Mouse (Mus musculus): ENCODE data around the gene Gm13276. TPM values are rescaled to one million over a fixed set of nuclear protein-coding genes. Genes with fewer than 3 reads are reported as not detected.
"Not testable (repeated sequence)": the region's sequence is repeated elsewhere in the genome, so short reads cannot be mapped to it uniquely, and the experiment has no call there.

Gene Gm13276
- not detected in 2 replicates for polyA plus RNA-seq (2015; fragmentation: Nextera tagmentation; extraction: Ambion mirVana)

DNA sequence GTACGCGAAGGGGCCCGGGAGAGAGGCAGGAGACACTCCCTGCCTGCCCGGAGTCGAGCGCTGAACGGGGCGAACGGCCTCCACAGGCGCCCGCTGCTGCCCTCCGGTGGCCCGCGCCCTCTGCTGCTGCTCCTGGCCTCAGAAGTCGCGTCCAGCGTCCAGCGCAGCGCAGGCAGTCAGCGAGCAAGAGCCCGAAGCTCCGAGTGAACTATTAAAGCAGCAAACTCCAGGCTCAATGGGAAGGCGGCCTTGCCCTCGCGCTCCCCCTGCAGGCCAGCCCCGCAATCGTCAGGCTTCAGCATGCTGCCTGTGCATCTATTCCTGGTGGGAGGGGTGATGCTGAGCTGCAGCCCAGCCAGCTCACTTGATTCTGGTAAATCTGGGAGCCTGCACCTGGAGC, at the start of gene Gm13276:
Gene Gm13276, plus strand, starts transcription at position 301 of the 400 bp plus-strand sequence.
- ATAC-seq (ENCODE audit: borderline replicate concordance, extremely low read depth, low FRiP score, low TSS enrichment); H3K36me3 ChIP-seq; H3K27me3 ChIP-seq; H3K4me1 ChIP-seq; H3K4me2 ChIP-seq; H3K4me3 ChIP-seq; H3K9me3 ChIP-seq; H3K27ac ChIP-seq; H3K9ac ChIP-seq: not testable (repeated sequence)
- no CpG with 5 or more reads among the region's 27 CpGs for WGBS

DNA sequence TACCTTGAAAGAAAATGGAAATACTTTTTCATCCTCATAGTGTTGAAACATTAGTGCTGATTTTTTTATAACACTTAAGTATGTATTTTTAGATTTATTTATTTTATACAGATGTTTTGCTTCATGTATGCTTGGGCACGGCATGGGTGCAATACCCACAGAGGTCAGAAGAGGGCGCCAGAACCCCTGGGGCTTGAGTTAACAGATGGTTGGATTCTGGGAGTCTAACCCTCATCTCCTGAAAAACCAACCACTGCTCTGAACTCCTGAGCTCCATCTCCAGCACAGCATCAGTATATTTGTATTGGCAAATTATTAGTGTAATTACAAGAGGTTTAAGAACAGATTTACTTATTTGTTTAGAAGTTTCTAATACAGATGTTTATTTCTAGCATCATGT, 47.0 kb upstream of the Gm13276 start:
- no peak overlapping the region for H3K27ac ChIP-seq
- H3K4me2 ChIP-seq: no peak overlapping the region
- no peaks in the 10 kb centered on the region for H3K36me3 ChIP-seq
- no peaks in the 10 kb centered on the region for H3K27me3 ChIP-seq
- no peak overlapping the region for H3K9ac ChIP-seq
- no peak overlapping the region for H3K4me3 ChIP-seq
- ATAC-seq (ENCODE audit: borderline replicate concordance, extremely low read depth, low FRiP score, low TSS enrichment): no peak
- H3K9me3 ChIP-seq: no peaks in the 10 kb centered on the region
- H3K4me1 ChIP-seq: peaks cover 9% of the 10 kb centered on the region
- WGBS: 5% methylated on average over 2 of the region's 2 CpGs

DNA sequence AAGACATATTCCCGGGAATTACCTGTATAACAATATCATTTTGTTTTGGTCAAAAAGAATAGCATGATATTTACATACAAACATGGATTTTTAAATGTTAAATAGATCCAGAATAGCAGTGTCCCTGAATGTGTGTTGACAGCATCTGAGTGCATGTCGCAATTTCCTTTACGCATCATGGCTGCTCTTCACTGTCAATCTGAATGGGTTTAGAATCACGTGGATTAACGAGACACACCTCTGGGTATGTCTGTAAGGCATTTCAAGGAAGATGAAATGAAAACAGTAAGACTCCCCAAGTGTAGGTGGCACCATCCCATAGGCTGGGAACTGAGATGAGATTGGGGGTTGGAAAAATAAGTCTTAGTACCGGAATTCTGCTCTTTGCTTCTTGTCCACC, 46.5 kb upstream of the Gm13276 start:
- H3K36me3 ChIP-seq: no peaks in the 10 kb centered on the region
- WGBS: 81% methylated on average over 6 of the region's 6 CpGs
- H3K4me2 ChIP-seq: no peak overlapping the region
- H3K9me3 ChIP-seq: no peaks in the 10 kb centered on the region
- no peak for ATAC-seq (ENCODE audit: borderline replicate concordance, extremely low read depth, low FRiP score, low TSS enrichment)
- H3K4me3 ChIP-seq: no peak overlapping the region
- no peaks in the 10 kb centered on the region for H3K27me3 ChIP-seq
- no peak overlapping the region for H3K27ac ChIP-seq
- H3K4me1 ChIP-seq: peaks cover 12% of the 10 kb centered on the region
- no peak overlapping the region for H3K9ac ChIP-seq

DNA sequence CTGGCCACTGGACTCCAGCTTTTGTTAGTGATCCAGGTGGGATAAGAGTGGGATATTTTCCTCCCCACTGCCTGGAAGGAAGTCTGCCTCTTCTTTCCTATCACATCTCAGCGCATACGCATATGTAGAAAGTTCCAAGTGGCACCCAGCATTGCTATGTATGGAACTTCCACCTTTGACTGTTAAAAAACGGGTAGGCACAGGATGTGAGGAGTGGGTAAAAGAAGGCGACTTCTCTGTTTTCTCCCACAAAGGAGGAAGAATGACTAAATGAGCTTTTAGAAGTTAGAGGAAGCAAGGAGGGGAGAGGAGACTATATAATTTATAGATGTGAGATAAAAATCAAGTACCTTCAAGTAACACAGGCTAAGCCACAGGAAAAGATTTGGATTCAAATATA, 44.1 kb upstream of the Gm13276 start:
- H3K4me3 ChIP-seq: no peak overlapping the region
- no peak for ATAC-seq (ENCODE audit: borderline replicate concordance, extremely low read depth, low FRiP score, low TSS enrichment)
- H3K9me3 ChIP-seq: no peaks in the 10 kb centered on the region
- no peak overlapping the region for H3K4me2 ChIP-seq
- no peak overlapping the region for H3K9ac ChIP-seq
- H3K4me1 ChIP-seq: peaks cover 15% of the 10 kb centered on the region
- WGBS: 83% methylated on average over 4 of the region's 4 CpGs
- no peak overlapping the region for H3K27ac ChIP-seq
- no peaks in the 10 kb centered on the region for H3K27me3 ChIP-seq
- H3K36me3 ChIP-seq: no peaks in the 10 kb centered on the region

DNA sequence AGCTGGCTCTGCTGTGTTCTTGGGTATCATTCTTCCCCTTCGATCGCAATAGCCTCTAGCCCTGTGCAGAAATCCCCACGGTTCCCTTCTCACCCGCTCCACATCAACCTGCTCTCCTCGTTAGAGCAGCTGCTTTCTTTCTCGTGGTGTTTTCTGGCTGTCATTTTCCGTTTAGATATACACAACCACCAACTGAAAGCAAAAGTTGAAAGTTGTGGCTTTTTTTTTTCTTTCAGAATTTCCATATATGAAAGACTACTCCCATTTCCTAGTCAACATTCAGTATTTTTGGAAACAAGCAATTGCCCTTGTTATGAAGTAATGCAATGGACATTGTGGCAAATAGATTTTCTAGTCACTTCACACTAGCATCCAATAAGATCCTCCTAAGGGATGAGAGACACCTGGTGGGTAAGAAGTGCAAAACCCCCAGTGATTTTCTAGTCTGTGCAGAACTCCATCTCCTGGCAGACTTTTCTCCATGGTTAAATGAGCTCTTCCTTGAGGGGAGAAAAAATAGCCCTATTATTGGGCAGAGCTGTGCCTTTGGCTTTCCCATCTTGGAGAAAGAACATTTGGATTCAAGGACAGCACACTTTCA, 42.6 kb upstream of the Gm13276 start:
- Histone ChIP-seq H3K36me3 (no peaks in the 10 kb centered on the region), H3K4me3 (no peak overlapping the region), H3K9me3 (no peaks in the 10 kb centered on the region), H3K27ac (no peak overlapping the region; the same call in 1 of the 2 replicates), H3K4me1 (peaks cover 15% of the 10 kb centered on the region), H3K9ac (no peak overlapping the region), H3K27me3 (no peaks in the 10 kb centered on the region), H3K4me2 (no peak overlapping the region)
- WGBS: 47% methylated on average over 7 of the region's 7 CpGs
- ATAC-seq (ENCODE audit: borderline replicate concordance, extremely low read depth, low FRiP score, low TSS enrichment): no peak

DNA sequence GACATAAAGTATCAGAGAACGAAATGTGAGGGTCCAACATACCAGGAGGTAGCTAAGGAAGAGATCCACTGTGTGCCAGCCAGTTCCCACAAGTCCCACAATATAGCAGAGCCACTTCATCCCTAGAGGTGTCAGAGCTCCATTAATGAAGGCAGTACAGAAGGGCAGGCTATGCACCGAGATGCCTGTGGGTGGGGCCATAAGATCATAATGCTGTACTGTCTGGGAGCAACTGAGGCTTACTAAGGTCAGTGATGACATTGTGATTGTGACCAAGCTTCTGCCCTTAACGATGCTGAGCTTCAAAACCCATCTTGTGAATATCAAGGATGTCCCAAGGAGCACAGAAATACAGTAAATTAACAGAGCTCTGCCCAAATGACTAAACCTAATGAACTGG, 41.3 kb upstream of the Gm13276 start:
- H3K27me3 ChIP-seq: no peaks in the 10 kb centered on the region
- peaks cover 15% of the 10 kb centered on the region for H3K4me1 ChIP-seq
- no peak for ATAC-seq (ENCODE audit: borderline replicate concordance, extremely low read depth, low FRiP score, low TSS enrichment)
- no peak overlapping the region for H3K4me2 ChIP-seq
- H3K4me3 ChIP-seq: no peak overlapping the region
- no peak overlapping the region for H3K27ac ChIP-seq
- H3K36me3 ChIP-seq: no peaks in the 10 kb centered on the region
- H3K9ac ChIP-seq: no peak overlapping the region
- no peaks in the 10 kb centered on the region for H3K9me3 ChIP-seq
- 69% methylated on average over 3 of the region's 3 CpGs for WGBS

DNA sequence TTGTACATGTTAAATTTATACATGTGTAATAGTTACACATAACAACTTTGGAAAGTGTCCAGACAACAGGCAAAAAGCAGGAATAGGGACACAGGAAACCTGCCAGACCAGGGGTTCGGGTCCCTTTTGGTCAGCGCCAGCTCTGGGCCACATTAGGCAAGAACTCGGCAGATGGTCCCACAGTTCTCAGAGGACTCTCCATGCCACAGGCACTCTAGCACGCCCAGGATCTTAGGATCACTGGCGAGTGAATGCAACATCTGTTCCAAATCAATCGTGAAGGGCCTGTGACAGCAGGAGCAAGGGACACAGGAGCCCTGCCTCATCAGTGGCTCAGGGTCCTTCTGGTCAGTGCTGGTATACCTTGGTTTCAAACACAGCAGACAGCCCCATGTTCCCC, 35.6 kb upstream of the Gm13276 start:
- ATAC-seq (ENCODE audit: borderline replicate concordance, extremely low read depth, low FRiP score, low TSS enrichment): no peak
- no peaks in the 10 kb centered on the region for H3K9me3 ChIP-seq
- no peak overlapping the region for H3K9ac ChIP-seq
- no peak overlapping the region for H3K4me2 ChIP-seq
- no peak overlapping the region for H3K4me3 ChIP-seq
- H3K27ac ChIP-seq: no peak overlapping the region
- H3K4me1 ChIP-seq: 0 out of 2 replicates have a peak, but pooled peaks cover 3% of the 10 kb centered on the region
- H3K27me3 ChIP-seq: no peaks in the 10 kb centered on the region
- WGBS: 51% methylated on average over 6 of the region's 6 CpGs
- H3K36me3 ChIP-seq: no peaks in the 10 kb centered on the region

DNA sequence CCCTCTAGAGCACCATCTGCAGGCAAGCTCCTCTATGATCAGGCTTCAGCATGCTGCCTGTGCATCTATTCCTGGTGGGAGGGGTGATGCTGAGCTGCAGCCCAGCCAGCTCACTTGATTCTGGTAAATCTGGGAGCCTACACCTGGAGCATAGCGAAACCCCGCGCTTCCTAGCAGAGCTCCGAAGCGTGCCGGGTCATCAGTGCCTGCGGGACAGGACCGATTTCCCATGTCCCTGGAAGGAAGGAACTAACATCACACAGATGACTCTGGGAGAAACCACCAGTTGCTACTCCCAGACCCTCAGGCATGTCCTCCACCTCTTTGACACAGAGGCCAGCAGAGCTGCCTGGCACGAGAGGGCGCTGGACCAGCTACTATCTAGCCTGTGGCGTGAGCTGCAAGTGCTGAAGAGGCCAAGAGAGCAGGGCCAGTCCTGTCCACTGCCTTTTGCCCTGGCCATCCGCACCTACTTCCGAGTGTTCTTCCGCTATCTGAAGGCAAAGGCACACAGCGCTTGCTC, 30.6 kb upstream of the Gm13276 start, which contains the start of gene Gm13271:
Gene Gm13271, plus strand, starts transcription at position 51 of the 523 bp plus-strand sequence.
- not testable (repeated sequence) for H3K36me3 ChIP-seq; H3K27me3 ChIP-seq; H3K4me2 ChIP-seq; H3K9me3 ChIP-seq; ATAC-seq (ENCODE audit: borderline replicate concordance, extremely low read depth, low FRiP score, low TSS enrichment); H3K27ac ChIP-seq; H3K4me3 ChIP-seq; H3K4me1 ChIP-seq; H3K9ac ChIP-seq
- 74% methylated on average over 15 of the region's 15 CpGs for WGBS

DNA sequence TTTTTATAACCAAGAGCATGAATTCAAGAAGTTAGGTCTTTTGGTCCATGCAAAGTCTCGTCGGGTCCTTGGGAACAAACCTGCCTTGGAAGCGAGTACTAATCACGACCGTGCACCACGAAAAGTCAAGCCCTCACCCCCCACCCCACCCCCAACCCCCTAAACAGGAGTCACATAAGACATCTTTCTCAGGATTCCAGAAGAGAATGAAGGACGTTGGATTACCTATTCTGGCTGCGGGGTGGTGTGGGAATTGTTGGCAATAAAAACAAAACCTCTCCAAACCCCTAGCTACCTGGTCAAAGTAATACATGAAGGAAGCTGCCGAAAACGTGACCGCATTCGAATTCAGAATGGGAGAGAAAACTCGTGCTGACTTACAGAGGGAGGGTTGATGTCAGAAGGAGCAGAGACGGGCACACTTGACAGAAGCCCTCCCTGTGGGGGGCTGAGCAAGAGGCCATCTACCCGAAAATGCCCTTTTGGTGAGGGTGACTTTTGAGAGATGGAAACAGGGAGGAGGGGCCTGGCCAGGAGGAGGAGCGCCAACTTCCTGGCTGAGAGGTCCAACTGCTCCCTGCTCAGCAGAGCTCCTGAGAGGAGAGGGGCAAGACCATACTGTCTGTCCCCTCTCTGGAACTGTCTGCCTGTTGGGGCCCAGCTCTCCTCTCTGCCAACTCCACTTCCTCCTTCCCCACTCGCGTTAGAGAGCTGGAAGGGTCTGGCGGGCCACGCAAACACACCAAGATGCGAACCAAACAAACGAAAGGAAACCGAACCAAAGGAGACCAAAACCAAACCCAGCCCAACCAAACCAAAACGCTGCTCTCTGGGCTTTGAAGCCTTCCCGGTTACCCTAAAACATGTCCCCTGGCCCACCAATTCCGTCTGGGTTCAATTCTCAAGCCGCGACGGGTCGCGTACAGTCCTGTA, 28.7 kb upstream of the Gm13276 start:
- not testable (repeated sequence) for H3K9me3 ChIP-seq; ATAC-seq (ENCODE audit: borderline replicate concordance, extremely low read depth, low FRiP score, low TSS enrichment); H3K27me3 ChIP-seq; H3K36me3 ChIP-seq; H3K4me1 ChIP-seq
- peak overlapping the region; percentile 60 for H3K4me3 ChIP-seq
- peak overlapping the region; percentile 74 for H3K9ac ChIP-seq
- 10% methylated on average over 28 of the region's 31 CpGs for WGBS
- H3K27ac ChIP-seq: peak overlapping the region; percentile 97
- H3K4me2 ChIP-seq: peak overlapping the region; percentile 85

DNA sequence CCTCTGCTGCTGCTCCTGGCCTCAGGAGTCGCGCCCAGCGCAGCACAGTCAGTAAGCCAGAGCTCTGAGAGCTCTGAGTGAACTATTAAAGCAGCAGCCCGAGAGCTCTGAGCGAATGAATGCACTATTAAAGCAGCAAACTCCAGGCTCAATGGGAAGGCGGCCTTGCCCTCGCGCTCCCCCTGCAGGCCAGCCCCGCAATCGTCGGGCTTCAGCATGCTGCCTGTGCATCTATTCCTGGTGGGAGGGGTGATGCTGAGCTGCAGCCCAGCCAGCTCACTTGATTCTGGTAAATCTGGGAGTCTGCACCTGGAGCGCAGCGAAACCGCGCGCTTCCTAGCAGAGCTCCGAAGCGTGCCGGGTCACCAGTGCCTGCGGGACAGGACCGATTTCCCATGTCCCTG, 27.9 kb upstream of the Gm13276 start:
- Histone ChIP-seq H3K4me3 (peak overlapping the region; percentile 60), H3K27ac (peak overlapping the region; percentile 97), H3K9ac (peak overlapping the region; percentile 74; the same call in 1 of the 2 replicates), H3K4me2 (peak overlapping the region; percentile 85)
- not testable (repeated sequence) for H3K4me1 ChIP-seq, H3K27me3 ChIP-seq, H3K36me3 ChIP-seq, H3K9me3 ChIP-seq
- peak; percentile 100 for ATAC-seq (ENCODE audit: borderline replicate concordance, extremely low read depth, low FRiP score, low TSS enrichment)
- under 1% methylated on average over 19 of the region's 21 CpGs for WGBS

DNA sequence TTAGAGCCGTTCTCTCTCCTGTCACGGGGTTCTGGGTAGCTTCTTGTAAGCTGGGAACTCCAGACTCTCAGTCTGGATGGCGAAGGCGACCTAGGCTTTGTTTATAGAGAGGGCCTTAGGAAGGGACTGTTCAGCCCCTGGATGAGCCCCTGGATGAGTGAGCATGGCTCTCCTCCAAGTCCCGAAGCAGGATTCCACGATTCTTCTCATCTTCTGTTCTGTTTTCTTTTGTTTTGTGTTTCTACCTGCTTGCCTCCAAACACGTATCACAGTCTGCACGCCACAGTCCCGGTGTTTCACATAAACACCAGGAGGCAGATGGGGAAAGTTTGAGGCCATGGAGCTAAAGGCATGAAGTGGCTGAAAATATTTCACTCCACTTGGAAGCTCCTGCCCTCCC, 26.8 kb upstream of the Gm13276 start:
- not testable (repeated sequence) for H3K9ac ChIP-seq; H3K4me2 ChIP-seq; H3K9me3 ChIP-seq; H3K27me3 ChIP-seq; H3K4me3 ChIP-seq; H3K4me1 ChIP-seq; H3K36me3 ChIP-seq; H3K27ac ChIP-seq; ATAC-seq (ENCODE audit: borderline replicate concordance, extremely low read depth, low FRiP score, low TSS enrichment)
- WGBS: 82% methylated on average over 9 of the region's 9 CpGs

Data from lung, embryonic 15.5 days (tissue).